Mouse (Mus musculus): ENCODE measurements around the gene Zcrb1. TPM values are rescaled to one million over a fixed set of nuclear protein-coding genes. Genes with fewer than 3 reads are reported as not detected.

Zcrb1 gene
- 117 and 121 TPM in 2 replicates for polyA plus RNA-seq (2015; fragmentation: Nextera tagmentation; extraction: Ambion mirVana)

GRCm38 (mm10) chr15:93397826-93398698 lies at the start of gene Zcrb1, which contains the start of gene Pphln1:
Zcrb1 (minus strand) TSS chr15:93398334.
Pphln1 (plus strand) TSS chr15:93398350.
- peaks cover 22% of the 10 kb centered on the region for H3K4me1 ChIP-seq
- no peaks in the 10 kb centered on the region for H3K9me3 ChIP-seq
- no peaks in the 10 kb centered on the region for H3K27me3 ChIP-seq
- H3K27ac ChIP-seq: peak within 1 kb of the TSS; percentile 90
- peak; percentile 96 for ATAC-seq (ENCODE audit: borderline replicate concordance, extremely low read depth, low FRiP score, low TSS enrichment)
- H3K36me3 ChIP-seq: peaks cover 15% of the 10 kb centered on the region
- peak within 1 kb of the TSS; percentile 78 for H3K4me2 ChIP-seq
- WGBS: under 1% methylated on average over 96 of the region's 100 CpGs
- H3K9ac ChIP-seq: peak within 1 kb of the TSS; percentile 98
- peak within 1 kb of the TSS; percentile 100 for H3K4me3 ChIP-seq

GRCm38 (mm10) chr15:93443676-93444075 lies 45.5 kb upstream of the Zcrb1 start:
- Histone ChIP-seq H3K4me3 (no peak overlapping the region), H3K36me3 (peaks cover 24% of the 10 kb centered on the region), H3K4me2 (no peak overlapping the region), H3K27ac (no peak overlapping the region), H3K9me3 (no peaks in the 10 kb centered on the region), H3K4me1 (no peaks in the 10 kb centered on the region), H3K9ac (no peak overlapping the region), H3K27me3 (no peaks in the 10 kb centered on the region)
- no peak for ATAC-seq (ENCODE audit: borderline replicate concordance, extremely low read depth, low FRiP score, low TSS enrichment)
- 87% methylated on average over 6 of the region's 6 CpGs for WGBS

GRCm38 (mm10) chr15:93442271-93442670 lies 44.1 kb upstream of the Zcrb1 start:
- Histone ChIP-seq H3K4me1 (no peaks in the 10 kb centered on the region), H3K4me2 (no peak overlapping the region), H3K9me3 (no peaks in the 10 kb centered on the region), H3K36me3 (peaks cover 24% of the 10 kb centered on the region), H3K4me3 (no peak overlapping the region), H3K27ac (no peak overlapping the region), H3K9ac (no peak overlapping the region), H3K27me3 (no peaks in the 10 kb centered on the region)
- ATAC-seq (ENCODE audit: borderline replicate concordance, extremely low read depth, low FRiP score, low TSS enrichment): no peak
- 90% methylated on average over 4 of the region's 4 CpGs for WGBS

- Histone ChIP-seq H3K36me3 (peaks cover 24% of the 10 kb centered on the region), H3K9me3 (no peaks in the 10 kb centered on the region), H3K4me1 (no peaks in the 10 kb centered on the region), H3K4me2 (no peak overlapping the region), H3K4me3 (no peak overlapping the region), H3K27ac (no peak overlapping the region), H3K27me3 (no peaks in the 10 kb centered on the region), H3K9ac (no peak overlapping the region)
- no peak for ATAC-seq (ENCODE audit: borderline replicate concordance, extremely low read depth, low FRiP score, low TSS enrichment)
- WGBS: 36% methylated on average over 5 of the region's 5 CpGs
Observed at GRCm38 (mm10) chr15:93438663-93439062, 40.5 kb upstream of the Zcrb1 start.

- Histone ChIP-seq H3K9ac (no peak overlapping the region), H3K9me3 (no peaks in the 10 kb centered on the region), H3K27ac (no peak overlapping the region), H3K4me2 (no peak overlapping the region), H3K4me3 (no peak overlapping the region), H3K27me3 (no peaks in the 10 kb centered on the region), H3K4me1 (no peaks in the 10 kb centered on the region), H3K36me3 (peaks cover 6% of the 10 kb centered on the region)
- WGBS: 84% methylated on average over 12 of the region's 12 CpGs
- ATAC-seq (ENCODE audit: borderline replicate concordance, extremely low read depth, low FRiP score, low TSS enrichment): no peak
Observed at GRCm38 (mm10) chr15:93435998-93436397, 37.9 kb upstream of the Zcrb1 start.

- H3K9ac ChIP-seq: no peak overlapping the region
- WGBS: 36% methylated on average over 11 of the region's 11 CpGs
- H3K4me3 ChIP-seq: no peak overlapping the region
- H3K27me3 ChIP-seq: no peaks in the 10 kb centered on the region
- no peak overlapping the region for H3K4me2 ChIP-seq
- no peaks in the 10 kb centered on the region for H3K9me3 ChIP-seq
- no peaks in the 10 kb centered on the region for H3K4me1 ChIP-seq
- no peak for ATAC-seq (ENCODE audit: borderline replicate concordance, extremely low read depth, low FRiP score, low TSS enrichment)
- no peak overlapping the region for H3K27ac ChIP-seq
- peaks cover 6% of the 10 kb centered on the region for H3K36me3 ChIP-seq
Observed at GRCm38 (mm10) chr15:93433811-93434210, 35.7 kb upstream of the Zcrb1 start.

GRCm38 (mm10) chr15:93422537-93422936 lies 24.4 kb upstream of the Zcrb1 start:
- ATAC-seq (ENCODE audit: borderline replicate concordance, extremely low read depth, low FRiP score, low TSS enrichment): no peak
- no peak overlapping the region for H3K9ac ChIP-seq
- H3K4me3 ChIP-seq: no peak overlapping the region
- 97% methylated on average over 1 of the region's 1 CpGs for WGBS
- H3K27ac ChIP-seq: no peak overlapping the region
- H3K4me1 ChIP-seq: no peaks in the 10 kb centered on the region
- no peak overlapping the region for H3K4me2 ChIP-seq
- H3K27me3 ChIP-seq: no peaks in the 10 kb centered on the region
- no peaks in the 10 kb centered on the region for H3K9me3 ChIP-seq
- peaks cover 17% of the 10 kb centered on the region for H3K36me3 ChIP-seq

GRCm38 (mm10) chr15:93420596-93420995 lies 22.5 kb upstream of the Zcrb1 start:
- no peaks in the 10 kb centered on the region for H3K4me1 ChIP-seq
- 74% methylated on average over 7 of the region's 7 CpGs for whole genome bisulfite sequencing
- peaks cover 17% of the 10 kb centered on the region for H3K36me3 ChIP-seq
- ATAC-seq (ENCODE audit: borderline replicate concordance, extremely low read depth, low FRiP score, low TSS enrichment): no peak
- no peak overlapping the region for H3K4me2 ChIP-seq
- no peaks in the 10 kb centered on the region for H3K27me3 ChIP-seq
- no peaks in the 10 kb centered on the region for H3K9me3 ChIP-seq
- H3K27ac ChIP-seq: no peak overlapping the region
- no peak overlapping the region for H3K4me3 ChIP-seq
- H3K9ac ChIP-seq: no peak overlapping the region

GRCm38 (mm10) chr15:93416300-93416699 lies 18.2 kb upstream of the Zcrb1 start:
- H3K27ac ChIP-seq: no peak overlapping the region
- 61% methylated on average over 6 of the region's 6 CpGs for WGBS
- H3K4me2 ChIP-seq: no peak overlapping the region
- no peaks in the 10 kb centered on the region for H3K27me3 ChIP-seq
- no peak overlapping the region for H3K4me3 ChIP-seq
- H3K9ac ChIP-seq: no peak overlapping the region
- no peaks in the 10 kb centered on the region for H3K9me3 ChIP-seq
- H3K36me3 ChIP-seq: peaks cover 18% of the 10 kb centered on the region; the same call in 1 of the 2 replicates
- no peaks in the 10 kb centered on the region for H3K4me1 ChIP-seq
- ATAC-seq (ENCODE audit: borderline replicate concordance, extremely low read depth, low FRiP score, low TSS enrichment): no peak

- ATAC-seq (ENCODE audit: borderline replicate concordance, extremely low read depth, low FRiP score, low TSS enrichment): no peak
- 94% methylated on average over 9 of the region's 9 CpGs for WGBS
- no peaks in the 10 kb centered on the region for H3K27me3 ChIP-seq
- H3K4me1 ChIP-seq: no peaks in the 10 kb centered on the region
- H3K4me2 ChIP-seq: no peak overlapping the region
- H3K36me3 ChIP-seq: peaks cover 21% of the 10 kb centered on the region; the same call in 1 of the 2 replicates
- H3K27ac ChIP-seq: no peak overlapping the region
- no peak overlapping the region for H3K9ac ChIP-seq
- no peak overlapping the region for H3K4me3 ChIP-seq
- H3K9me3 ChIP-seq: no peaks in the 10 kb centered on the region
Observed at GRCm38 (mm10) chr15:93414456-93414855, 16.3 kb upstream of the Zcrb1 start.

- Histone ChIP-seq H3K36me3 (peaks cover 21% of the 10 kb centered on the region; the same call in 1 of the 2 replicates), H3K27me3 (no peaks in the 10 kb centered on the region), H3K4me2 (no peak overlapping the region), H3K4me1 (no peaks in the 10 kb centered on the region), H3K4me3 (no peak overlapping the region), H3K9me3 (no peaks in the 10 kb centered on the region), H3K27ac (no peak overlapping the region), H3K9ac (no peak overlapping the region)
- ATAC-seq (ENCODE audit: borderline replicate concordance, extremely low read depth, low FRiP score, low TSS enrichment): no peak
- 89% methylated on average over 3 of the region's 3 CpGs for WGBS
Observed at GRCm38 (mm10) chr15:93412445-93412844, 14.3 kb upstream of the Zcrb1 start.

GRCm38 (mm10) chr15:93406492-93406891 lies 8.4 kb upstream of the Zcrb1 start:
- ATAC-seq (ENCODE audit: borderline replicate concordance, extremely low read depth, low FRiP score, low TSS enrichment): no peak
- Histone ChIP-seq H3K27ac (no peak overlapping the region), H3K4me1 (no peaks in the 10 kb centered on the region), H3K4me3 (no peak overlapping the region), H3K9ac (no peak overlapping the region), H3K27me3 (no peaks in the 10 kb centered on the region), H3K9me3 (no peaks in the 10 kb centered on the region), H3K4me2 (no peak overlapping the region), H3K36me3 (peaks cover 6% of the 10 kb centered on the region; the same call in 1 of the 2 replicates)
- 88% methylated on average over 5 of the region's 5 CpGs for WGBS
